Comparison of ENCODE assay signal across 8 mouse cellular contexts in the genomic region with DNA sequence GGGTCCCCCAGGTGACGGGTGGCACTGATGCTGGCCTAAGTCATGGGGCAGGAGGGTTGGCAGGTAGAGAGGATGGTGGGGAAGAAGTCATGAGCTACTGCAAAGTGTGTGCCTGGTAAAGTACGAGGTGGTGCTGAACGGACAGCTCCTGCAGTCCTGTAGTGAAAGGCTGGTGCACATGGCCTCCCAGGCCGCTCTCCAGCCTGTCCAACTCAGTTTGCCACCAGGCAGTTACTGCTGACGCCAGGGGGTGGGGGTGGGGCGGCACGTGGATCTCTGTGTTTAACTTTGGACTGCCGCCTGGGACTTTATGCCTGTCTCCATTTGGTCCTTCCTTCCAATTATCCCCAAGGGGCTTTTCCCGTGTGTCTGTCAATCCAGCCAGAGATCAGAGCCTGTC. TPM values are rescaled to one million over a fixed set of nuclear protein-coding genes. Genes with fewer than 3 reads are reported as not detected.
DNase-seq lines count a peak whose midpoint lies in the region; ATAC-seq and TF ChIP-seq lines count a peak whose summit lies in the region.

No protein-coding gene starts in this region.

- no peak for ATAC-seq in neural tube, embryonic 15.5 days (ENCODE audit: low FRiP score)

- no peak overlapping the region for H3K4me2 ChIP-seq in neural tube, embryonic 15.5 days

- H3K36me3 ChIP-seq in neural tube, embryonic 15.5 days = no peaks in the 10 kb centered on the region
- no peaks in the 10 kb centered on the region for H3K36me3 ChIP-seq in liver, adult 2 months (ENCODE audit: control insufficient read depth, insufficient read depth, low read length)

- H3K27ac ChIP-seq in neural tube, embryonic 15.5 days (replicated peaks) = no peak overlapping the region
- no peak overlapping the region for H3K27ac ChIP-seq in liver, adult 2 months (replicated peaks; ENCODE audit: insufficient read depth, low read depth, low read length)

- H3K9me3 ChIP-seq in neural tube, embryonic 15.5 days (replicated peaks) = no peaks in the 10 kb centered on the region

- H3K4me1 ChIP-seq in neural tube, embryonic 15.5 days = peaks cover 8% of the 10 kb centered on the region
- 0 out of 2 replicates have a peak, but pooled peaks cover 2% of the 10 kb centered on the region for H3K4me1 ChIP-seq in liver, adult 2 months (ENCODE audit: control insufficient read depth, insufficient read depth, low read length)

- TF ChIP-seq POLR2A in liver, adult 2 months (IDR thresholded peaks at IDR 0.05; ENCODE audit: extremely low read depth, insufficient read depth, low read length) = no peak

- DNase-seq in neural tube, embryonic 10.5 days (ENCODE audit: extremely low spot score, low spot score) = peak; percentile 79
- peak; percentile 61 to 84 for DNase-seq in adrenal gland, adult (ENCODE audit: inconsistent age in 2 of 2, low spot score in 1 of 2)
- DNase-seq in heart, postnatal 10 days = peak; percentile 75 to 84
- peak; percentile 36 for DNase-seq in liver, adult 2 months (ENCODE audit: extremely low read depth, low read depth, low spot score)
- peak; percentile 36 for DNase-seq in ovary, adult 18-20 months (ENCODE audit: low spot score)
- DNase-seq in layer of hippocampus, adult 9-11 months = no peak
- no peak for DNase-seq in cerebellum, adult 18-20 months

- no peak for TF ChIP-seq CTCF in liver, adult 2 months (IDR thresholded peaks at IDR 0.05; ENCODE audit: low read depth, low read length)

- H3K9ac ChIP-seq in neural tube, embryonic 15.5 days (replicated peaks) = no peak overlapping the region
- no peak overlapping the region for H3K9ac ChIP-seq in liver, adult 2 months (ENCODE audit: low read depth, low read length)

- intact Hi-C loops in heart, postnatal 10 days (cut with DNase I) = no loop called here

- no peaks in the 10 kb centered on the region for H3K79me2 ChIP-seq in liver, adult 2 months (ENCODE audit: control insufficient read depth, insufficient read depth, low read length)

- no peak overlapping the region for H3K4me3 ChIP-seq in neural tube, embryonic 15.5 days (replicated peaks)
- H3K4me3 ChIP-seq in liver, adult 2 months (ENCODE audit: insufficient read depth, low read depth, low read length) = no peak overlapping the region

- WGBS in neural tube, embryonic 15.5 days = 3% methylated on average over 9 of the region's 9 CpGs
- 4% methylated on average over 9 of the region's 9 CpGs for WGBS in liver, adult 2 months

- no peaks in the 10 kb centered on the region for H3K27me3 ChIP-seq in neural tube, embryonic 15.5 days (replicated peaks)
- no peaks in the 10 kb centered on the region for H3K27me3 ChIP-seq in liver, adult 2 months (ENCODE audit: control insufficient read depth, insufficient read depth, low read length)

RNA-seq across cellular contexts. Expression of gene Lhfpl5, which starts 5.0 kb away (rescaled TPM):
- polyA plus RNA-seq in neural tube, embryonic 15.5 days (2015; fragmentation: Nextera tagmentation; extraction: Ambion mirVana) = 17.5 and 20.2 TPM in 2 replicates
- not detected for total RNA-seq in heart, postnatal 10 days (2021)
- total RNA-seq in liver, adult 2 months (2014; rRNA removed) = not detected in 2 replicates
- polyA plus RNA-seq in liver, adult 2 months (2012; rRNA removed) = not detected in 2 replicates

RNA-seq across cellular contexts. Expression of gene Clps, which starts 19.8 kb away (rescaled TPM):
- 20.5 TPM in 1 of 2 replicates, not detected in the other for polyA plus RNA-seq in neural tube, embryonic 15.5 days (2015; fragmentation: Nextera tagmentation; extraction: Ambion mirVana)
- total RNA-seq in heart, postnatal 10 days (2021) = not detected
- 9.5 and 70.1 TPM in 2 replicates for total RNA-seq in liver, adult 2 months (2014; rRNA removed)
- 1.4 and 2.1 TPM in 2 replicates for polyA plus RNA-seq in liver, adult 2 months (2012; rRNA removed)

RNA-seq across cellular contexts. Expression of gene Clpsl2, which starts 31.2 kb away (rescaled TPM):
- polyA plus RNA-seq in neural tube, embryonic 15.5 days (2015; fragmentation: Nextera tagmentation; extraction: Ambion mirVana) = not detected in 2 replicates
- not detected for total RNA-seq in heart, postnatal 10 days (2021)
- not detected in 2 replicates for total RNA-seq in liver, adult 2 months (2014; rRNA removed)
- not detected in 2 replicates for polyA plus RNA-seq in liver, adult 2 months (2012; rRNA removed)

RNA-seq across cellular contexts. Expression of gene Srpk1, which starts 42.1 kb away (rescaled TPM):
- 85.4 and 90.7 TPM in 2 replicates for polyA plus RNA-seq in neural tube, embryonic 15.5 days (2015; fragmentation: Nextera tagmentation; extraction: Ambion mirVana)
- total RNA-seq in heart, postnatal 10 days (2021) = 10 to 100 TPM; 40.0 to 43.7 TPM
- total RNA-seq in liver, adult 2 months (2014; rRNA removed) = 12.9 and 13.7 TPM in 2 replicates
- polyA plus RNA-seq in liver, adult 2 months (2012; rRNA removed) = 6.1 and 10.8 TPM in 2 replicates

RNA-seq across cellular contexts. Expression of gene Armc12, which starts 49.8 kb away (rescaled TPM):
- not detected in 2 replicates for polyA plus RNA-seq in neural tube, embryonic 15.5 days (2015; fragmentation: Nextera tagmentation; extraction: Ambion mirVana)
- total RNA-seq in heart, postnatal 10 days (2021) = not detected
- not detected in 2 replicates for total RNA-seq in liver, adult 2 months (2014; rRNA removed)
- polyA plus RNA-seq in liver, adult 2 months (2012; rRNA removed) = not detected in 2 replicates

Comparison
In these comparisons a context has a peak if more than half of its experiments do, and no peak if none do; other contexts are left out.
1. DNase-seq: peak in neural tube, embryonic 10.5 days (single experiment), adrenal gland, adult (2 of 2), heart, postnatal 10 days (2 of 2), liver, adult 2 months (single experiment) and ovary, adult 18-20 months (single experiment); none in layer of hippocampus, adult 9-11 months (single experiment) and cerebellum, adult 18-20 months (0 of 2).
2. RNA of gene Clps, which starts 19.8 kb away (total RNA-seq): 9.5 to 70.1 TPM in liver, adult 2 months; not detected in heart, postnatal 10 days; every median in the first group is over 10 times any median in the second.